Mouse (Mus musculus) liver, adult 2 months (tissue): ENCODE data around the gene Syt1. TPM values are rescaled to one million over a fixed set of nuclear protein-coding genes. Genes with fewer than 3 reads are reported as not detected.

ENCODE experiments used
- DNase-seq: peaks from one replicate; pipeline ENCODE4 v3.0.0-alpha.2; 2011; ENCODE audit warnings: low read depth, low spot score; ENCODE audit errors: extremely low read depth
- H3K27ac ChIP-seq: fragments of 200-500 bp; replicated peaks from 2 replicates; pipeline ENCODE4 v1.5.1; 2012; ENCODE audit warnings: low read depth, mild to moderate bottlenecking, control low read depth, inconsistent platforms, low read length; ENCODE audit not compliant: insufficient read depth
- H3K27me3 ChIP-seq: fragments of 200-500 bp; 2 replicates; pipeline ENCODE4 v1.6.1; 2012; ENCODE audit warnings: mild to moderate bottlenecking, moderate library complexity, low read length, inconsistent platforms; ENCODE audit not compliant: control insufficient read depth, insufficient read depth
- H3K36me3 ChIP-seq: fragments of 200-500 bp; 2 replicates; pipeline ENCODE4 v1.6.1; 2012; ENCODE audit warnings: low read length, inconsistent platforms; ENCODE audit not compliant: control insufficient read depth, insufficient read depth
- H3K4me1 ChIP-seq: fragments of 200-500 bp; 2 replicates; pipeline ENCODE4 v1.6.1; 2011; ENCODE audit warnings: low read length; ENCODE audit not compliant: control insufficient read depth, insufficient read depth
- H3K4me3 ChIP-seq: fragments of 200-500 bp; 2 replicates; pipeline ENCODE4 v1.5.1; 2011; ENCODE audit warnings: low read depth, mild to moderate bottlenecking, control low read depth, low read length, moderate library complexity; ENCODE audit not compliant: insufficient read depth
- H3K79me2 ChIP-seq: fragments of 200-500 bp; 2 replicates; pipeline ENCODE4 v1.6.1; 2012; ENCODE audit warnings: inconsistent platforms, mild to moderate bottlenecking, low read length, moderate library complexity; ENCODE audit not compliant: control insufficient read depth, insufficient read depth
- H3K9ac ChIP-seq: fragments of 200-500 bp; 2 replicates; pipeline ENCODE4 v1.6.1; 2012; ENCODE audit warnings: low read depth, mild to moderate bottlenecking, control low read depth, inconsistent platforms, low read length
- CTCF ChIP-seq: fragments of 200-500 bp; IDR thresholded peaks from 2 replicates; pipeline ENCODE4 v1.5.1; 2011; ENCODE audit warnings: low read depth, low read length, control low read depth
- POLR2A ChIP-seq: fragments of 200-500 bp; IDR thresholded peaks from 2 replicates; pipeline ENCODE4 v1.6.1; 2011; ENCODE audit warnings: low read length, control low read depth; ENCODE audit not compliant: insufficient read depth; ENCODE audit errors: extremely low read depth
- WGBS: fragments of 180-500 bp; shearing (Covaris S2); methylation state at CpG from one replicate; pipeline ENCODE4 v1.1.7; 2018; 5-methylcytosine and 5-hydroxymethylcytosine counted together
- polyA plus RNA-seq: library from polyadenylated mRNA; depleted of rRNA; stranded (reverse); fragments of >200 nt; gene quantifications from 2 replicates; pipeline ENCODE4 v1.2.3, GENCODE M21; 2012
- total RNA-seq: library from RNA; depleted of rRNA; stranded (reverse); fragments of >200 nt; gene quantifications from 2 replicates; pipeline ENCODE4 v1.2.3, GENCODE M21; 2014

Syt1 gene
- total and polyA plus RNA-seq, 2 experiments = 2.5 to 5.8 TPM

DNA sequence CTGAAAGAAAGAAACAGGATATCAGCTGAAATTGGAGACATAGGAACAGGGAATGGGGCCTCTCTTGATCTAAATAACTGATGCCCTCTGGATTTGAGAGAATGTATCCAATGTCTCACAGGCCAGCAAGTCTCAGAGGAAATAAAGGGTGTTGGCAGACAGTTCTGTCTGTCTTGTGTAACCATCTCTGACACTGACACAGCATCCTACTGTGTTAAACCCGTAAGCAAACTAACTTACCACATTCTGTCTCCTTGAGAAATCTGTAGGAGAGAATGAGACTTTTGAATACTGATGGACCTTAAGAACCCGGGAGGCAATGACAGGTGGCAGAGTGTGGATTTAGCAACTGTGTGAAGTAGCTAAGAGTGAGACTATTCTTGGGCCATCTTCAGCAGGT lies 352.5 kb downstream of the Syt1 start:
- Histone ChIP-seq H3K4me1 (no peaks in the 10 kb centered on the region), H3K27me3 (no peaks in the 10 kb centered on the region), H3K4me3 (no peak overlapping the region), H3K36me3 (no peaks in the 10 kb centered on the region), H3K9ac (no peak overlapping the region), H3K79me2 (no peaks in the 10 kb centered on the region), H3K27ac (no peak overlapping the region)
- WGBS = 51% methylated on average over 2 of the region's 2 CpGs
- no peak for TF ChIP-seq POLR2A
- TF ChIP-seq CTCF = no peak
- DNase-seq = peak; percentile 41

DNA sequence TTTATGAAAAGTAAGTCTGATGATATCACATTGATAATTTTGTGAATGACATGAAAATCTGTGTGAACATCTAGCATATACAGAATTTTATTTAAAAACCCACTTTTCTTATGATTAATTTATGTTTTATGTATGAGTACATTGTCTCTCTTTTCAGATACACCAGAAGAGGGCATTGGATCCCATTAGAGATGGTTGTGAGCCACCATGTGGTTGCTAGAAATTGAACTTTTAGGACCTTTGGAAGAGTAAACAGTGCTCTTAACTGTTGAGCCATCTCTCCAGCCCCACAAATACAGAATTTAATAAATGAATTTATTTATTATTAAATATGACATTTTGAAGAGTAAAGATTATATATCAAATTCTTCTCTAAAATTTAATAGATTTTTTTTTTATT lies 353.1 kb downstream of the Syt1 start:
- TF ChIP-seq POLR2A = no peak
- TF ChIP-seq CTCF = no peak
- peak; percentile 68 for DNase-seq
- H3K4me1 ChIP-seq = no peaks in the 10 kb centered on the region
- H3K79me2 ChIP-seq = no peaks in the 10 kb centered on the region
- no peaks in the 10 kb centered on the region for H3K27me3 ChIP-seq
- H3K27ac ChIP-seq = no peak overlapping the region
- no peak overlapping the region for H3K9ac ChIP-seq
- H3K36me3 ChIP-seq = no peaks in the 10 kb centered on the region
- no peak overlapping the region for H3K4me3 ChIP-seq

DNA sequence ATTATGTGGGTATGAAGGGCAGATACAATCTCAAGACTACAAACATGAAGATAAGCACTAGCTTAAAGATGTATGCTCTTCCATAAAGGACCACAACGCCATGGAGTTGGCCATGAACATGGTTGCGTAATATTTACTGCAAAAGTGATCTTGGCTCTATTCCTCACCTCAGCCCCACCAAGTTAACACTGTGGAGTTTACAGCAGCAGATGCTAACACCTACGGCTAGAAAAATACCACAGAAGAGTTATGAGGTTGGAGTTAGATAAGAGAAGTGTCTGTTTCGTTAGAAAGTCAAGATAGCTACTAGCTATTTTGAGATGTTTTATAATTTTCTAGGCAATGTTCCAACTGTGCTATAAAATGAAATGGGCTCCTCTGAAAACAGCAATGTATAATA lies 353.9 kb downstream of the Syt1 start:
- Histone ChIP-seq H3K4me3 (no peak overlapping the region), H3K9ac (no peak overlapping the region), H3K79me2 (no peaks in the 10 kb centered on the region), H3K27me3 (no peaks in the 10 kb centered on the region), H3K27ac (no peak overlapping the region), H3K4me1 (no peaks in the 10 kb centered on the region), H3K36me3 (no peaks in the 10 kb centered on the region)
- TF ChIP-seq CTCF (no peak), POLR2A (no peak)
- 44% methylated on average over 4 of the region's 4 CpGs for WGBS
- DNase-seq = peak; percentile 39

DNA sequence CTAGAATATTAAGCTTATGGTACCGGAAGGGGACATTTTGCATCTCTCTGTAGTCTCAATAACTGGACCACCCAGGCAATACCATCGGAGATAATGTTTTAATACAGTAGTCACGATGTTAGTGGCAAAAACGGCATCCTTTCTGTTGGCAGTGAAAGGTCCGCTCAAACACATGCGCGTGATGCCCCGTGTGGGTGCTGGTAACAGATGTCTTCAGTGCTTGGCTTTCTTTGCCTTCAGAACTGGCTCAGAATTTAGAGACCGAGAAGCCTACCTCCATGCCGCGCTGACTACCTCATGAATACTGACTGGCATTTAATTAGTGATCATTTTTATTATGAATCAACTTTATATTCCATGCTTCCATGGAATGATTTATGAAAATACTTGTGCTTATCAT lies 355.7 kb downstream of the Syt1 start:
- no peaks in the 10 kb centered on the region for H3K27me3 ChIP-seq
- no peak overlapping the region for H3K9ac ChIP-seq
- H3K4me1 ChIP-seq = no peaks in the 10 kb centered on the region
- H3K36me3 ChIP-seq = no peaks in the 10 kb centered on the region
- H3K27ac ChIP-seq = no peak overlapping the region
- no peaks in the 10 kb centered on the region for H3K79me2 ChIP-seq
- 95% methylated on average over 11 of the region's 11 CpGs for WGBS
- H3K4me3 ChIP-seq = no peak overlapping the region
- DNase-seq = no peak
- TF ChIP-seq POLR2A (no peak), CTCF (no peak)

DNA sequence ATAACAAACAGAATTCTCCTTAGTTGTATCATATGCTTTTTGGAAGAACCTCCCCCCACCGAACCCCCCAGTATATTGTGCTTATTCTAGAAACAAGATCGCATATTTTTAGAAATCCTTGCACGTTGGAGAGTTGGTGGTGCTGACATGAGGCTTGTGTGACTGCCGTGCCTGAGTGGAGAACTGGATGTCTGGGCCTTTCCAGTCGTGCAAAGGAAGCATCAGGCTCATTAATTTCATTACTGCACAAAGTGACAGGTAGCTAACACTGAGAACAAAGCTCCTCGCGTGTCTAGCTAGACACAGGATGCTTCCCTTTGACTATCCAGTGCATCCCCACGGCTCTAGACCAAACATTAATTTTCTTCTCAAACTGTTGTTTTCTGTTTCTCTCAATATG lies 358.0 kb downstream of the Syt1 start:
- Histone ChIP-seq H3K36me3 (no peaks in the 10 kb centered on the region), H3K4me1 (no peaks in the 10 kb centered on the region), H3K27me3 (no peaks in the 10 kb centered on the region), H3K79me2 (no peaks in the 10 kb centered on the region), H3K4me3 (no peak overlapping the region), H3K27ac (no peak overlapping the region), H3K9ac (no peak overlapping the region)
- DNase-seq = no peak
- 80% methylated on average over 8 of the region's 8 CpGs for WGBS
- TF ChIP-seq POLR2A (no peak), CTCF (no peak)

DNA sequence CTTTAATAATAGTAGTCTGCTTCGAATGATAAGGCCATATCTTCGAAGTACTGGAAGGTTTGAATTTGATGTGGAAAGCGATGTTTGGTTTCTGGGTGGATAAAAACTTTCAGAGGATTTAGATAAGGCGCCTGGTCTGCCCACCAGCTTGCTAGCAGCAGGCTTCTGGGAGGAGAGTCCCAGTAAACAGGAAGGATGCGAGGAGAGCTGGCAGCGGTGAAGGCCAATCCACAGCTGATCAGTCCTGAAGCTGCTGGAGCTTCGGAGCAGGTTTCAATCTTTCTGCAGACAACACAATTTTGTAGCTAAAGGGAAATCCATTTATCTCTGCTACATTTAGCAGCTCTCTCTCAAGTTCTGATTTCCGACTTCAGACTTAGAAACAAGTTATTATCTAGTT lies 358.7 kb downstream of the Syt1 start:
- Histone ChIP-seq H3K9ac (no peak overlapping the region), H3K36me3 (no peaks in the 10 kb centered on the region), H3K4me1 (no peaks in the 10 kb centered on the region), H3K4me3 (no peak overlapping the region), H3K27ac (no peak overlapping the region), H3K79me2 (no peaks in the 10 kb centered on the region), H3K27me3 (no peaks in the 10 kb centered on the region)
- TF ChIP-seq CTCF (no peak), POLR2A (no peak)
- no peak for DNase-seq
- WGBS = 73% methylated on average over 8 of the region's 8 CpGs

DNA sequence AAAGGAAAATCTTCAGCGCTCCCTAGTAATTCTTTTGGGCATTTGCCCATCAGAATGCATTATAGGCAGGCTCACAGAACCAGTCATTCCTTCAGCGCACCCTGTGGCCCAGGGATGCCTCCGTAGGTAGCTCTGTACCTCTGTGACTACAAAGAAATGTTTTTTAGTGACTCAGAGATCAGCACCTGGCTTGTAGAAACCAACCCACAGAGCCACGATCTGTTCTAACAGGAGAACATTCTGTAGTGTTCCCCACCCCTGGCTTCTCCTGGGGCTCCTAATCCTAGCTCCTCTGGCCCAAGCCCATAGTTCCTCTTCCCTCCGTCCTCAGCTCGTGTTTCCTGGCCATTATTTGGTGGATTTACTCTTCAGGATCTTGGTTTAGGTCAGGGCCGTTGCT lies 361.6 kb downstream of the Syt1 start:
- no peaks in the 10 kb centered on the region for H3K36me3 ChIP-seq
- no peaks in the 10 kb centered on the region for H3K4me1 ChIP-seq
- DNase-seq = no peak
- TF ChIP-seq CTCF (no peak), POLR2A (no peak)
- no peaks in the 10 kb centered on the region for H3K79me2 ChIP-seq
- H3K27ac ChIP-seq = no peak overlapping the region
- no peak overlapping the region for H3K9ac ChIP-seq
- no peaks in the 10 kb centered on the region for H3K27me3 ChIP-seq
- WGBS = 83% methylated on average over 7 of the region's 7 CpGs
- H3K4me3 ChIP-seq = no peak overlapping the region
